Mouse (Mus musculus) intestine, postnatal 0 days (tissue): ENCODE data around the gene Zdhhc22. TPM values are rescaled to one million over a fixed set of nuclear protein-coding genes. Genes with fewer than 3 reads are reported as not detected.

ENCODE experiments used
- ATAC-seq: fragments of 200-750 bp; cut with Nextera tagmentation; 2 replicates; pipeline ENCODE4 v1.8.0; 2017; ENCODE audit warnings: mild to moderate bottlenecking, moderate TSS enrichment, moderate library complexity
- H3K27ac ChIP-seq: fragments of 300-500 bp; sonication (generic); 2 replicates; pipeline ENCODE4 v1.5.1; 2014; ENCODE audit warnings: mild to moderate bottlenecking, low read depth, low read length, moderate library complexity
- H3K27me3 ChIP-seq: fragments of 300-500 bp; sonication (generic); replicated peaks from 2 replicates; pipeline ENCODE4 v1.6.1; 2014; ENCODE audit warnings: low read length, mixed read lengths; ENCODE audit not compliant: control insufficient read depth, insufficient read depth
- H3K36me3 ChIP-seq: fragments of 300-500 bp; sonication (generic); 2 replicates; pipeline ENCODE4 v1.6.1; 2014; ENCODE audit warnings: mild to moderate bottlenecking, moderate library complexity; ENCODE audit not compliant: control insufficient read depth, insufficient read depth
- H3K4me1 ChIP-seq: fragments of 300-500 bp; sonication (generic); replicated peaks from 2 replicates; pipeline ENCODE4 v1.6.1; 2014; ENCODE audit warnings: antibody characterized with exemption, low read length, mixed read lengths; ENCODE audit not compliant: control insufficient read depth, insufficient read depth
- H3K4me2 ChIP-seq: fragments of 300-500 bp; sonication (generic); replicated peaks from 2 replicates; pipeline ENCODE4 v1.6.1; 2014; ENCODE audit warnings: low read depth, mild to moderate bottlenecking, moderate library complexity
- H3K4me3 ChIP-seq: fragments of 300-500 bp; sonication (generic); 2 replicates; pipeline ENCODE4 v1.5.1; 2014; ENCODE audit warnings: low read depth, low read length
- H3K9ac ChIP-seq: fragments of 300-500 bp; sonication (generic); 2 replicates; pipeline ENCODE4 v1.6.1; 2014; ENCODE audit warnings: mild to moderate bottlenecking, low read depth, low read length
- H3K9me3 ChIP-seq: fragments of 300-500 bp; sonication (generic); 2 replicates; pipeline ENCODE4 v1.6.1; 2016; ENCODE audit warnings: mixed run types; ENCODE audit not compliant: control insufficient read depth
- CTCF ChIP-seq: sonication (generic); IDR thresholded peaks from 2 replicates; pipeline ENCODE4 v1.5.1; 2016; ENCODE audit warnings: low read depth, mild to moderate bottlenecking, control low read depth, antibody characterized with exemption, moderate library complexity
- WGBS: fragments of 180-500 bp; shearing (Covaris S2); extraction: QIAGEN DNeasy Blood & Tissue Kit; methylation state at CpG from one replicate; pipeline ENCODE4 v1.1.7; 2014; 5-methylcytosine and 5-hydroxymethylcytosine counted together
- polyA plus RNA-seq: library from polyadenylated mRNA; unstranded; fragments of >200 nt; fragmentation: Nextera tagmentation; extraction: Ambion mirVana; gene quantifications from 2 replicates; pipeline ENCODE4 v1.2.1, GENCODE M21; 2015

The Zdhhc22 gene
- polyA plus RNA-seq, 1 experiment from 2014 or later, result 0.46 TPM

DNA sequence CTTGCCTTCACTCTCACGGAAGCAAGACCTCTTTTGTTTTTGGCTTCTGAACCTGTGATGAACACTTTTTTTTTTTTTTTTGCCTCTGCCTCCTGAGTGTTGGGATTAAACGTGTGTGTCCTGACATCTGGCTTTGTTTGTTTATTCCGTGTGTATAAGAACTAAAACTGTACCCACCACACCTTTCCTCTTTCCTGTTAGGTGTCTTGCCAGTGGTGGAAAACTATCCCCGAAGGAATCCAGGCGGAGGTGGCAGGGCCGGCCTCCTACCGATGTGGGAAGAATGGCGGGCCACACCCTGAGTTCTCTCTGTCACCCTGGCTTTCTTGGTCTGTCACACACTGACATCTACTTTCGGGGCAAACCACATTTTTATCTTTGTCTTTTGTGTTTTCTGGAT lies 51.7 kb downstream of the Zdhhc22 start:
- no peaks in the 10 kb centered on the region for H3K9me3 ChIP-seq
- H3K4me1 ChIP-seq, result no peaks in the 10 kb centered on the region
- H3K27ac ChIP-seq, result no peak overlapping the region
- H3K4me2 ChIP-seq, result no peak overlapping the region
- no peaks in the 10 kb centered on the region for H3K36me3 ChIP-seq
- WGBS, result 68% methylated on average over 9 of the region's 9 CpGs
- 0 out of 2 replicates have a peak, but pooled peaks cover 11% of the 10 kb centered on the region for H3K27me3 ChIP-seq
- no peak for ATAC-seq
- no peak overlapping the region for H3K9ac ChIP-seq
- no peak for TF ChIP-seq CTCF
- no peak overlapping the region for H3K4me3 ChIP-seq

DNA sequence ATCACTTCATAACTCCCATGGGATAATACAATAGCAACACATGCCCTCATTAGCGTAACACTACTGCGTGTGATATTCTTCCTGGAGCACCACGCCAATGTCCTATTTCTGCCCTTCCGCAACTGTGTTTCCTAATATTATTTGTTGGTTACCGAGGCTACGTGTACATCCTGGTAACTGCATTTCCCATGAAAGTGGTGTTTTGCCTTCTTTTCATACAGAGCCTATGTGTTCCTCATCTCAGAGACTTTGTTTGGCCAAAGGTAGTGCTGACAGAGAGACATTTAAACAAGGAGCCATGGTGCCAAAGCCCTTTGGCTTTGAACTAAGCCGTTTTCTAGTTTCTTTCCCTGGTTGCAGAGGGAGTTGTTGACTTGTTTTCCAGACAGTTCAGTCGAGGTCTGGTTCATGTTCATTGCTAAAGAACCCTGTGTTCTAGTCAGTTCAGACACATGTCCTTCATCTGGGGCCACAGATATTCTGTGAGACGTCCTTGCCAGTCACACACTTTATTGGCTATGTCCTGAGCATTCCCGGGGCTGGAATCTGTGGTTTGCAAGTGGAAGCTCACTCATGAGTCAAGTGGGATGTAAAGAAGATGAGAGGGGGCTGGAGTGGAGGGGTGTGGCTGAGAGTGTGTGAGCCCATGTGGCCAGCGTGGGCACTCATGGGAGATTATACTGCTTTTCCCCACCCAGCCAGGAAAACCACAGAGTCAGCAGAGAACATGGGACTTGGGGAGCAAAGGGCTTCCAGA lies 53.5 kb downstream of the Zdhhc22 start:
- 74% methylated on average over 11 of the region's 11 CpGs for WGBS
- Histone ChIP-seq H3K4me3 (no peak overlapping the region), H3K36me3 (no peaks in the 10 kb centered on the region), H3K9ac (no peak overlapping the region), H3K9me3 (no peaks in the 10 kb centered on the region), H3K4me2 (no peak overlapping the region), H3K27ac (no peak overlapping the region), H3K27me3 (no peaks in the 10 kb centered on the region), H3K4me1 (no peaks in the 10 kb centered on the region)
- no peak for ATAC-seq
- no peak for TF ChIP-seq CTCF

DNA sequence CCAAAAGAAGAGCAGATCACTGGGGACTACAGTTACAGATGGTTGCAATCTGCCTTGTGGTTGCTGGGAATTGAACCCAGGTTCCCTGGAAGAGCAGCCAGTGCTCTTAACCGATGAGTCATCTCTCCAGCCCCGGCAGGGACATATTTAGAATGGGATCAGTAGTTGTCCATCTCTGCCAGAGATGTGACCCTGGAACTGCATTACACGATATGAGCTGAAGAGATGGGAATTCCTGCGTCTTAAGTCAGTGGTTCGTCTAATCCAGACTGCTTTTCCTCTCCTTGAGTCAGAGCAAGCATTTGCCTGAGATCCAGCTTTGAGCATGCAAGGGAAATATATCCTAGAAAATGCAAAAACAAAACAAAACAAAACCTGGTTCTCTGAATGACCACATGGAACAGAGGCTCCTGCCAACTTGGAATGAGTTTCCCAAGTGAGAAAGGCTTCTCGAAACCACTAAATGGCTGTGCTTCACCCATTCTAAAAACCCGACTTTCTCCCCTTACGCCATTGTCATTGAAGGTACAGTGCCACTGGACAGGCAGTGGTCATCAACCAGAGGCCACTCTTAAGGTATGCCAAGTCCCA lies 54.4 kb downstream of the Zdhhc22 start:
- TF ChIP-seq CTCF, result no peak
- H3K27me3 ChIP-seq, result no peaks in the 10 kb centered on the region

DNA sequence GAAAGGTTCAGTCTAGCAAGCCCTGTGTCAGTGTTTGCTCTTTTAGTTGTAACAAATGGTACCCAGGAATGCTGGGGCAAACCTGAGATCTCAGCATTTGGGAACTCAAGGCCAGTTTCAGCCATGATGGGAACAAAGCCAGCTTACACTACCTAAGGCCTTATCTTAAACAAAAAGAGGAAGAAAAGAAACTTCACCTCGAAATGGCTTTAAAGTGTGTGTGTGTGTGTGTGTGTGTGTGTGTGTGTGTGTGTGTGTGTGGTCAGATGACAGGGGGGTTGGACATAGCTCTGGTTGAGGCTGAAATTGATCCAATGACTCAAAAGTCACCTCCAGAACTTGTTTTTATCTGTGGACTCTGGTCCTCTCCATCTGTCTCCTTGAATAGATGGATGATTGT lies 55.5 kb downstream of the Zdhhc22 start:
- no peak for TF ChIP-seq CTCF
- Histone ChIP-seq H3K36me3 (no peaks in the 10 kb centered on the region), H3K9me3 (no peaks in the 10 kb centered on the region), H3K4me1 (no peaks in the 10 kb centered on the region), H3K4me2 (no peak overlapping the region), H3K27me3 (no peaks in the 10 kb centered on the region), H3K9ac (no peak overlapping the region), H3K4me3 (no peak overlapping the region), H3K27ac (no peak overlapping the region)
- WGBS, result 92% methylated on average over 1 of the region's 1 CpGs
- ATAC-seq, result no peak

More for the DNA sequence above, 54.4 kb downstream of the Zdhhc22 start:
- 68% methylated on average over 8 of the region's 8 CpGs for WGBS
- Histone ChIP-seq H3K4me1 (no peaks in the 10 kb centered on the region), H3K4me3 (no peak overlapping the region), H3K27ac (no peak overlapping the region), H3K36me3 (no peaks in the 10 kb centered on the region), H3K9ac (no peak overlapping the region), H3K9me3 (no peaks in the 10 kb centered on the region), H3K4me2 (no peak overlapping the region)
- no peak for ATAC-seq

DNA sequence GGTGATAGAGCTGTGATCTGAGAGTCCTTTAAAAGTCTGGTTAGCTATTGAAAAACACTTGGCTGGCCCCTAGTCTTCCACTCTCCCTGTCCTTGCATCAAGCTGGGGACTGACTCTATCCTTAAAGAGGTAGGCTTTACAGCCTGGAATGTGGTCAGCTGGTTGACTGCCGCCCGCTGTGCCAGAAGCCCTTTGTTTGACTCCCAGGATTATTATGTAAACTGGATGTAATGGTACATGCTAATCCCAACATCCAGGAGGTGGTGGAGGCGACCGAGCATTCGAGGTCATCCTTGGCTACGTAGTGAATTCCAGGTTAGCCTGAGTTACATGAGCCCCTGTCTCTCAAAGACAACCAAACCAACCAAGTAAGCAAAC lies 57.7 kb downstream of the Zdhhc22 start:
- whole genome bisulfite sequencing, result 39% methylated on average over 6 of the region's 6 CpGs
- no peaks in the 10 kb centered on the region for H3K4me1 ChIP-seq
- H3K9me3 ChIP-seq, result peaks cover 8% of the 10 kb centered on the region; the same call in 1 of the 2 replicates
- no peak overlapping the region for H3K4me3 ChIP-seq
- ATAC-seq, result no peak
- no peak for TF ChIP-seq CTCF
- no peak overlapping the region for H3K4me2 ChIP-seq
- H3K27me3 ChIP-seq, result no peaks in the 10 kb centered on the region
- no peaks in the 10 kb centered on the region for H3K36me3 ChIP-seq
- no peak overlapping the region for H3K27ac ChIP-seq
- no peak overlapping the region for H3K9ac ChIP-seq

DNA sequence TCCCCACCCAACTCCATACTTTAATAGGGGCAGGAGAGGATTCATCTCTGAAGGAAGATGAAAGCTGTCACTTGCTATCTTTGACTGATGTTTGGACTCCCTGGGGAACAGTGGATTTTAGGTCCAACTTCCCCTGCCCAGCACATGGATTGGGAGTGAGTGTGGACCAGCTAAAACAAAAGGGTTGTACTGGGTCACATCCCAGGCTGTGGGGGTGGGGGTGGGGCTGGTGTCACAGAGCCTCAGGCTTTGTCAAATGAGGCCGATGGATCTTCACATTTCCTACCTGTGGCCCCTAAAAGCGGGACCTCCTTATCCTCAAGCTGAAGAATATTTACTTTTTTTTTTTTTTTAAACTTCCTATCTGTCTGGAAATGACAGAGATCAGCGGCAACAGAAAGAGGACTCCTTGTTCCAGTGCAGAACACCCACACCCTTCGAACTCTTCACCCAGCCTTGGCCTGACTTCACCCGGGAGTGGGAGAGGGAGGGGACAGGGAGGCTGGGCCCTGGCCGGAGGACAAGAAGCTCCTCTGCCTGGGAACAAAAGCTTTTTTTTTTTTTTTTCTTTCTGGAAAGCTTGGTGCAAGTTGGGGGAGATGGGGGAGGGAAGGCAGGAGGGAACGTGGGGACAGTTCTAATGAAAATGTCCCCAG lies 58.2 kb downstream of the Zdhhc22 start:
- H3K9me3 ChIP-seq, result peaks cover 8% of the 10 kb centered on the region; the same call in 1 of the 2 replicates
- H3K36me3 ChIP-seq, result no peaks in the 10 kb centered on the region
- H3K9ac ChIP-seq, result no peak overlapping the region
- no peak overlapping the region for H3K27ac ChIP-seq
- TF ChIP-seq CTCF, result no peak
- H3K4me1 ChIP-seq, result no peaks in the 10 kb centered on the region
- 16% methylated on average over 7 of the region's 7 CpGs for WGBS
- no peaks in the 10 kb centered on the region for H3K27me3 ChIP-seq
- no peak overlapping the region for H3K4me3 ChIP-seq
- no peak overlapping the region for H3K4me2 ChIP-seq
- no peak for ATAC-seq
